ENCODE assay signal across 8 mouse cellular contexts in the genomic region with DNA sequence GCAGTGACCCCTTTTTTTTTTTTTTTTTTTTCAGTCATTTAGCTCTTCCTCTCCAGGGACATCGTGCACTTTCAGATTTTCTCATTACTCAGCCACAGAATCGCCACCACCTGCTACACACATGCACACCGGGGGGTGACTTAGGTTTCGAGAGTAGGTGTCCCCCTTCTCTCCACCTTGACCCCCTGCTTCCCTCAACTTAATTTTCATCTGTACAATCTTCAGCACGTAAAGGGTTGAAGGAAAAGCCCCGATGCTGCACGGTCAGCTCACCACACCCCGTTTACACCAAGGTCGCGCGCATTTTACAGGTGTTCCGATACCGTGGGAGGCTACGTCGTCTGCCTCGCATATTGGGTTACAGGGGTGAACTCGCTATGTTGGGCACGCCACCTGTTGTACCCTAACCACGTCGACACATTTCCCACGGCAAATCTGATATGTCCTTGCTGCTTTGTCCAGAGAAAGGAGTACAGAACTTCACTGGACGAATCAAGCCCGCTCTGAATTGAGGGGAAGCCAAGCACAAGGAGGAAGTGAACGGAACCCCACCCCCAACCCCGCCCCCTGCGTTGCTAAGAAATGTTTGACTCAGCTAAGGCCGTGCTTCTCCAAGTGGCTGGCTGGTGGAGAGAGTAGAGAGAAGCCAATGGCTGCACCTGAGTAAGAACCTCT.
DNase-seq lines count a peak whose midpoint lies in the region; ATAC-seq and TF ChIP-seq lines count a peak whose summit lies in the region.

No protein-coding gene starts in this region.

- no peak for TF ChIP-seq CTCF in heart, postnatal 0 days (IDR thresholded peaks at IDR 0.05; ENCODE audit: low read depth)

- peaks cover 7% of the 10 kb centered on the region for H3K4me1 ChIP-seq in heart, postnatal 0 days (ENCODE audit: control insufficient read depth, insufficient read depth)
- peaks cover 53% of the 10 kb centered on the region for H3K4me1 ChIP-seq in megakaryocyte, embryonic 14.5 days

- 10% methylated on average over 27 of the region's 27 CpGs for WGBS in heart, postnatal 0 days

- intact Hi-C loops in left cerebral cortex, postnatal 14 days (cut with DNase I): no loop called here

- peak; percentile 18 to 25 for DNase-seq in left cerebral cortex, postnatal 14 days (ENCODE audit: low spot score in 2 of 2)
- no peak for DNase-seq in left cerebral cortex, adult 11 months (ENCODE audit: low spot score)
- peak; percentile 62 for DNase-seq in embryo, embryonic 11 days
- peak; percentile 28 for DNase-seq in heart, postnatal 0 days (ENCODE audit: low spot score)
- DNase-seq in kidney, postnatal 25 days: peak; percentile 65 to 84
- DNase-seq in spleen, adult 18-20 months: peak; percentile 52 to 65

- H3K36me3 ChIP-seq in heart, postnatal 0 days (replicated peaks; ENCODE audit: control insufficient read depth, insufficient read depth, low read length): no peaks in the 10 kb centered on the region
- H3K36me3 ChIP-seq in megakaryocyte, embryonic 14.5 days (replicated peaks; ENCODE audit: low read length): peaks cover 4% of the 10 kb centered on the region

- H3K27ac ChIP-seq in heart, postnatal 0 days (ENCODE audit: low read depth): no peak overlapping the region

- TF ChIP-seq EP300 in heart, postnatal 0 days (IDR thresholded peaks at IDR 0.05; ENCODE audit: low read depth): no peak

- no peak overlapping the region; the same call in 1 of the 2 replicates for H3K9ac ChIP-seq in heart, postnatal 0 days (replicated peaks; ENCODE audit: low read depth, low read length)

- H3K27me3 ChIP-seq in heart, postnatal 0 days (ENCODE audit: control insufficient read depth, insufficient read depth, low read length): no peaks in the 10 kb centered on the region
- H3K27me3 ChIP-seq in megakaryocyte, embryonic 14.5 days (replicated peaks): no peaks in the 10 kb centered on the region

- H3K9me3 ChIP-seq in heart, postnatal 0 days (replicated peaks; ENCODE audit: control insufficient read depth, low read length): no peaks in the 10 kb centered on the region
- no peaks in the 10 kb centered on the region for H3K9me3 ChIP-seq in megakaryocyte, embryonic 14.5 days

- ATAC-seq in heart, postnatal 0 days (ENCODE audit: insufficient read depth, low read depth): peak; percentile 64
- no peak for ATAC-seq in frontal cortex, adult (ENCODE audit: low TSS enrichment)

- H3K4me2 ChIP-seq in heart, postnatal 0 days (ENCODE audit: low read depth, low read length): peak overlapping the region; percentile 65

- peak overlapping the region; percentile 40 for H3K4me3 ChIP-seq in heart, postnatal 0 days (ENCODE audit: low read depth, low read length)
- peak overlapping the region; percentile 97 for H3K4me3 ChIP-seq in megakaryocyte, embryonic 14.5 days (replicated peaks)
